Mouse (Mus musculus) limb, embryonic 10.5 days (tissue): ENCODE measurements around the gene Rfx2. TPM values are rescaled to one million over a fixed set of nuclear protein-coding genes. Genes with fewer than 3 reads are reported as not detected.

ENCODE experiments used
- DNase-seq: peaks from one replicate; pipeline ENCODE4 v3.0.0-alpha.2; 2017; ENCODE audit warnings: low spot score
- H3K27ac ChIP-seq: fragments of 300-500 bp; sonication (generic); 2 replicates; pipeline ENCODE4 v1.5.1; 2016; ENCODE audit warnings: mild to moderate bottlenecking
- H3K27me3 ChIP-seq: fragments of 300-500 bp; sonication (generic); 2 replicates; pipeline ENCODE4 v1.6.1; 2016; ENCODE audit warnings: low read depth, mild to moderate bottlenecking; ENCODE audit not compliant: poor library complexity, severe bottlenecking
- H3K36me3 ChIP-seq: fragments of 300-500 bp; sonication (generic); 2 replicates; pipeline ENCODE4 v1.6.1; 2016; ENCODE audit warnings: mild to moderate bottlenecking, moderate library complexity
- H3K4me1 ChIP-seq: fragments of 300-500 bp; sonication (generic); 2 replicates; pipeline ENCODE4 v1.6.1; 2016
- H3K4me3 ChIP-seq: fragments of 300-500 bp; sonication (generic); 2 replicates; pipeline ENCODE4 v1.5.1; 2016; ENCODE audit warnings: mild to moderate bottlenecking, moderate library complexity
- H3K9me3 ChIP-seq: fragments of 300-500 bp; sonication (generic); replicated peaks from 2 replicates; pipeline ENCODE4 v1.6.1; 2016; ENCODE audit warnings: mild to moderate bottlenecking
- WGBS: fragments of 180-500 bp; shearing (Covaris S2); methylation state at CpG from one replicate; pipeline ENCODE4 v1.1.7; 2016; 5-methylcytosine and 5-hydroxymethylcytosine counted together
- polyA plus RNA-seq: library from polyadenylated mRNA; unstranded; fragments of >200 nt; fragmentation: Nextera tagmentation; extraction: Ambion mirVana; gene quantifications from 2 replicates; pipeline ENCODE4 v1.2.1, GENCODE M21; 2016

Gene Rfx2
- polyA plus RNA-seq, 1 experiment from 2014 or later: 4.5 TPM

GRCm38 (mm10) chr17:56765431-56765830 is 65.4 kb downstream of the Rfx2 start:
- Histone ChIP-seq H3K4me3 (peak overlapping the region; percentile 89), H3K4me1 (peaks cover 49% of the 10 kb centered on the region)
- WGBS: 51% methylated on average over 12 of the region's 12 CpGs

GRCm38 (mm10) chr17:56764474-56765354 is 66.1 kb downstream of the Rfx2 start, which contains the start of gene Dus3l:
Dus3l (plus strand) TSS chr17:56764757.
- DNase-seq: peak; percentile 90
- peaks cover 34% of the 10 kb centered on the region for H3K36me3 ChIP-seq
- H3K4me3 ChIP-seq: peak within 1 kb of the TSS; percentile 89
- H3K9me3 ChIP-seq: no peaks in the 10 kb centered on the region
- H3K27me3 ChIP-seq: no peaks in the 10 kb centered on the region
- WGBS: 2% methylated on average over 58 of the region's 58 CpGs
- peaks cover 56% of the 10 kb centered on the region for H3K4me1 ChIP-seq
- H3K27ac ChIP-seq: peak within 1 kb of the TSS; percentile 96

More at GRCm38 (mm10) chr17:56765431-56765830, 65.4 kb downstream of the Rfx2 start:
- DNase-seq: no peak
- Histone ChIP-seq H3K27me3 (no peaks in the 10 kb centered on the region), H3K9me3 (no peaks in the 10 kb centered on the region), H3K27ac (peak overlapping the region; percentile 96), H3K36me3 (peaks cover 41% of the 10 kb centered on the region)

GRCm38 (mm10) chr17:56763741-56764250 is 67.0 kb downstream of the Rfx2 start:
- no peak for DNase-seq
- no peaks in the 10 kb centered on the region for H3K9me3 ChIP-seq
- peaks cover 65% of the 10 kb centered on the region for H3K4me1 ChIP-seq
- H3K27me3 ChIP-seq: no peaks in the 10 kb centered on the region
- 76% methylated on average over 8 of the region's 8 CpGs for WGBS
- peak overlapping the region; percentile 85; the same call in 1 of the 2 replicates for H3K27ac ChIP-seq
- peaks cover 25% of the 10 kb centered on the region for H3K36me3 ChIP-seq
- peak overlapping the region; percentile 89 for H3K4me3 ChIP-seq

GRCm38 (mm10) chr17:56762769-56763731 is 67.8 kb downstream of the Rfx2 start:
- H3K27me3 ChIP-seq: 0 out of 2 replicates have a peak, but pooled peaks cover 2% of the 10 kb centered on the region
- peaks cover 73% of the 10 kb centered on the region for H3K4me1 ChIP-seq
- H3K36me3 ChIP-seq: peaks cover 17% of the 10 kb centered on the region
- WGBS: 55% methylated on average over 27 of the region's 27 CpGs
- H3K27ac ChIP-seq: peak overlapping the region; percentile 85
- DNase-seq: no peak
- peak overlapping the region; percentile 56 for H3K4me3 ChIP-seq
- H3K9me3 ChIP-seq: no peaks in the 10 kb centered on the region

- WGBS: 0% methylated on average over 25 of the region's 28 CpGs
- Histone ChIP-seq H3K36me3 (peaks cover 7% of the 10 kb centered on the region), H3K4me1 (peaks cover 82% of the 10 kb centered on the region), H3K9me3 (no peaks in the 10 kb centered on the region), H3K27me3 (peaks cover 13% of the 10 kb centered on the region), H3K27ac (peak overlapping the region; percentile 85), H3K4me3 (peak overlapping the region; percentile 56)
- peak; percentile 95 for DNase-seq
Observed at GRCm38 (mm10) chr17:56761991-56762410, 68.8 kb downstream of the Rfx2 start.

GRCm38 (mm10) chr17:56761077-56761476 is 69.7 kb downstream of the Rfx2 start:
- Histone ChIP-seq H3K27ac (peak overlapping the region; percentile 85), H3K4me1 (peaks cover 83% of the 10 kb centered on the region), H3K27me3 (peaks cover 22% of the 10 kb centered on the region), H3K9me3 (no peaks in the 10 kb centered on the region), H3K36me3 (no peaks in the 10 kb centered on the region), H3K4me3 (no peak overlapping the region)
- WGBS: 66% methylated on average over 3 of the region's 3 CpGs
- DNase-seq: no peak

GRCm38 (mm10) chr17:56759261-56759660 is 71.6 kb downstream of the Rfx2 start:
- H3K9me3 ChIP-seq: no peaks in the 10 kb centered on the region
- H3K27ac ChIP-seq: peak overlapping the region; percentile 43
- peak overlapping the region; percentile 16 for H3K4me3 ChIP-seq
- H3K27me3 ChIP-seq: peaks cover 40% of the 10 kb centered on the region
- peaks cover 86% of the 10 kb centered on the region for H3K4me1 ChIP-seq
- peak; percentile 87 for DNase-seq
- 29% methylated on average over 7 of the region's 7 CpGs for WGBS
- H3K36me3 ChIP-seq: no peaks in the 10 kb centered on the region

DNA sequence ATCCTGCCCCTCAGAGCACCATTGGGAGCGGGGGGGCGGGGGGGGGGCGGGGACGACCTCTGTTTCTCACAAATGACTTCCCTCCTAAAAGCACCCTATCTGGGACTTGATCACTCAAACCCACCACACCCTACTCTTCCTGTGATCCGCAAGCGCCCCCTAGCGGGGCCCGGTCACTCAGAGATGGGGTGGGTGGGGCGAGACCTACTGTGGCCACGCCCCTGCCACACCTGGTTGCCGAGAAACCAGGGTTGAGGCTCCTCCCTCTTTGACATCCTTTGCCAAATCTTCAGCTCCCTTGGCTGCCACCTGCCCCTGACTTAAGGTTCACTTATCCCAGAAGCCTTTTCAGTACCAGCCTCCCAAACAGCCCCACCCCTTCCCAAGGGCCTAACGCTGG is 72.7 kb downstream of the Rfx2 start:
- 5% methylated on average over 12 of the region's 12 CpGs for whole genome bisulfite sequencing
- Histone ChIP-seq H3K9me3 (no peaks in the 10 kb centered on the region), H3K27me3 (peaks cover 51% of the 10 kb centered on the region), H3K27ac (0 out of 2 replicates have a peak overlapping the region, but pooled peaks have one; percentile 2), H3K4me1 (peaks cover 92% of the 10 kb centered on the region), H3K4me3 (peak overlapping the region; percentile 66), H3K36me3 (no peaks in the 10 kb centered on the region)
- DNase-seq: peak; percentile 77

DNA sequence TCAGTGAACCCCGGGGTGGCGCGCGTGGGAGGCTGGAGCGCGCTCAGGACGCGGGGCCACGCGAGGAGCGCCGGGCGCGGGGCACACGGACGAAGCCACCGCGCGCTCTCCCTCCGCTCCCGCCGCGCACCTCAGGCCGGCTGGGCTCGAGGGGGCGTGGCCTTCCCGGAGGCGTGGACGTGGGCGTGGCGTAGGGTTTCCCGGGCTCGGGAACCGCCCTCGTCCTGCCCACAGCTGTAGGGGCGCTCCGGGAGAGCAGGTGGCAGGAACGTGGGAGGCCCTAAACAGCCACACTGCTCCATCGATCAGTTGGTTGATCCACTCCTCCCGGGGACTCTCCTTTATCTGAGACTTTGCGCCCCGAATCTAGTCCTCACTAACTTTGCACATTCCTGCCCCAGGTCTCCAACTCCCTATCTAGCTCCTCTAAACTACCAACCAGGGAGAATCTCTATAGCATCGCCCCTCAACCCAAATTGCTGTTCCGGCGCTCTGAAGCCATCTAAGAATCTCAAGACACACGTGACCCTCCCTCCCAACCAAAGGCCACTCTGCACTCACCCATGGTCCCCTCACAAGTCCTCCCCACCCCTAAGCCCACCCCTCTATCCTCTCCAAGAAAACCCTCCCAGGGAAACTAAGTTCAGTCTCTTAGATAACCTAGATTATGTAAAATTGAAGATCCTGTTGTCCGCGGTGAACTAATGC is 73.2 kb downstream of the Rfx2 start, which contains the start of gene Nrtn:
Gene Nrtn (minus strand): TSS at position 115 of the 708 bp plus-strand sequence.
- peak within 1 kb of the TSS; percentile 66 for H3K4me3 ChIP-seq
- DNase-seq: peak; percentile 94
- H3K36me3 ChIP-seq: no peaks in the 10 kb centered on the region
- H3K9me3 ChIP-seq: no peaks in the 10 kb centered on the region
- peaks cover 57% of the 10 kb centered on the region for H3K27me3 ChIP-seq
- H3K4me1 ChIP-seq: peaks cover 88% of the 10 kb centered on the region
- under 1% methylated on average over 48 of the region's 48 CpGs for WGBS
- H3K27ac ChIP-seq: peak within 1 kb of the TSS; percentile 83

DNA sequence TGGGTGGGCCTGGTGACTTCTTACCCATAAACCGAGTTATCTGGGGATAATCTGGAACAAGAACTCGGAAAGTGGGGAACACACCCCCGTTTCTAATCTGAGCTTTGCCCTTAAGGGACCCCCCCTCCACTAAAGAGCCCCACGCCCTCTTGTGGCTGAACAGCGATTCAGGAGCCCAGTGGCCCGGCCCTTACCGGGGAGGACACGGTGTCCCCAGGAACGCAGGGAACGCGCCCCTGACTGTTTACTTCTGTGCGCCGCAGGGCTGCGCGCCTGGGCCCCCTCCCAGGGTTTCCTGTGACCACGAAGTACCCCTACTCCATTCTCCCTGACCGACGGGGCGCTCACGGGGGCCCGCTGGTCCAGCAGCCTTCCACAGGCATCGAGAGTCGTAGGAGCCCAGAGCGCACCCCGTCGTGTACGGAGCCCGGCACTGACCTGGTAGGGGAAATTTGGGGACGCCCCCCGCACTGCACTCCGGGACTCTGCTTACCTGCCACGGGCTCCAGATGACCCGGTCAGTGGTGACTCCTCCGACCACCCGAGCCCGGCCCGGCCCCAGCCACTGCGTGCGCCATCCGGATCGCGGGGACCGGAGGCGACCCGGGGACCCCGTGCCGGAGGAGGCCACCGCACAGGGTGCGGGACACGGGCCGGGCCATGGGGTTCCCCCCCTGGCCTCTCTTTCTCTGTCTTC is 74.0 kb downstream of the Rfx2 start:
- Histone ChIP-seq H3K4me1 (peaks cover 86% of the 10 kb centered on the region), H3K9me3 (no peaks in the 10 kb centered on the region), H3K27ac (peak overlapping the region; percentile 83), H3K36me3 (no peaks in the 10 kb centered on the region), H3K4me3 (peak overlapping the region; percentile 66), H3K27me3 (peaks cover 64% of the 10 kb centered on the region)
- no peak for DNase-seq
- WGBS: under 1% methylated on average over 51 of the region's 51 CpGs
